Mouse (Mus musculus): Measurements from ENCODE around the gene Stip1.
A peak's percentile ranks its signal among the peaks of the same experiment; 100 is the strongest.
"Not testable (repeated sequence)": the region's sequence is repeated elsewhere in the genome, so short reads cannot be mapped to it uniquely, and the experiment has no call there.

Stip1 gene

DNA sequence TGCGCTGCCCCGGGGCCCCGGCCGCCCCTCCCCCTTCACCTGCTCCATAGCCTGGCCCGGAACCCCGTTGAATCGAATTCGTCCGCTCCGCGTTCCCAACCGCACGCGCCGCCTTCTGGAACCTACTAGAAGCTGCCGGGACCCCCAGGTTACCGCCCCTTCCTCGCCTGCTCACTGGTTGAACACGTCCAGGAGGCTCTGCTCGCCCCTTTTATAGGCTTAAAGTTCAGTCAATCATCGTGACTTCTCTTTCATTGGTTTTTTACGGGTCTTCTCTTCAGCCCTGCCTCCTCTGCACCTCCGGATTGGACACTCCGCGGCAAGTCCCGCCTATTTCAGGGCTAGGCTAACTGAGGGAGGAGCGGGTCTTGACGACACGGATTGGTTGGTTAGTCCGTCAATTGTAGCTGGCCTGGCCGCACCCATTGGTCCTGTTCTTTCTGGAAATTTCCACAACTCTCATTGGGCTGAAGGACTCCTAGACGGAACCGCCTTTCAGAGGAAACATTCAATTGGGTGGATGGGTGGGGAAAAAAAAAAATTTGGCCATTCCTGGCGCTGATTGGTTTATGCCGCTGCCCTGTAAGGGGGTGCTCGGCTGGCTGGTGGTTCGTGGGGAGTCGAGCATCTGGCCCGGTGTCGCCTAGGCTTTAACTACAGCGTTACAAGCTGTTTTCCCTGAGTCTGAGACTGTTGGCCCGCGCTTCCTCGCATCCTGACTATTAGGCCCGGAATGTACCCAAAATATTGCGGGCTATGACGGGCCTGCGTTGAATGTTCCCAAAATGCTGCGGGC lies at the start of gene Stip1:
TSS of gene Stip1 (minus strand) at position 127 of the 796 bp plus-strand sequence.
- peak; percentile 89 for DNase-seq (ENCODE audit: low spot score)

DNA sequence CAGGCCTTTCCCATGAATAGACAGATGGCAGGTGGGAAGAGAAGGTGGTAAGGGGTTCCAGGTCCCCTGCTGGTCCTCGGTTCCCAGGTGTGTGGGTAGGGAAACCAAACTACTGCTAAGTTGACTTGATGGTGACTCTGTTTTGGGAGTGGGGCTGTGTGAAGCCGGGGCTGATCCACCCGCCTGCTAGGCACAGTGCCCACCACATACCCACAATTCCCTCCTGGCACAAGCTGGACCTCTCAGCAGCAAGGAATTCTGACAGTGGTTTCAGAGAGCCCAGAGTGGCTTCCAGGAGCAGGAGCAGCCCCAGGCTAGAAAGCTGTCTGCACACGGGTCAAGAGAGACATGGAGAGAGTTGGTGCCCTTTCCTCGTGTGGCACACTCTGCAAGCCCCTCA lies 49.3 kb upstream of the Stip1 start:
- DNase-seq (ENCODE audit: low spot score) = no peak

DNA sequence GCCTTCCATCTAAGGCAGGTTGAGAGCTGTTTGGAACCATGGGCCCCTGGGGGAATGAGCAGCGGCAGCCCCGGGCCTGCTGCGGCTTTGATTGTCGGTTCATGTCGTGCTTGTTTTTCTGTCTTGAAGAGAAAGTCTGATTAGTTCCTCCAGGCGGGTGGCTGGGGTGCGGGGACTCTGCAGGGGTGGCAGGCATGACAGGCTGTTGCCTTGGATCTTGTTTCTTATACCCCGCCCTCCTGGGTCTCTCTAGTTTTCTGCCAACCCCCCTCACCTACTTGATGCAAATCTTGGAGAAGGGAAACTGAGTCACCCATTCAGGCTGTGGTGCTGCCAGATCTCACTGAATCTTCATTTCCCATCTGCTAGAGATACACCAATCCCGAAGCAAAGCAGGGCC lies 48.8 kb upstream of the Stip1 start:
- DNase-seq (ENCODE audit: low spot score) = no peak

DNA sequence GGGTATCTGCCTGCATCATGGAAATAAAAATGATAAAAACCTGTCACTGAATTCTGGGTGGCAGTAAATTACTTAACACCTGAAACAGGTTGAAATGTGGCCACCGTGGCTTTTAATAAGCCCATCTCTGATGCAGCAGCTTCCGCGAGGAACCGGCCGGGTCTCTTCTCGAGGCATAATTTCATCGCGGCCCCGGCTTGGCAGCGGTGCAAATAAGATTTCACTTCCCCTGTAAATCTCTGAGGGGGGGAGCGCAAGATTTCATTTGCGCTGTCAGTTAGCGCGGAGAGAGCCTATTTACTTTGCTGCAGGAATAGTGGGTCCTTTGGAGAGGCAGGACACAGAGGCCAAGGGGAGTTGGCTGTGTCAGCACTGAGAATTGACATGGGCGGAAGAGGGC lies 45.0 kb upstream of the Stip1 start:
- DNase-seq (ENCODE audit: low spot score) = no peak

DNA sequence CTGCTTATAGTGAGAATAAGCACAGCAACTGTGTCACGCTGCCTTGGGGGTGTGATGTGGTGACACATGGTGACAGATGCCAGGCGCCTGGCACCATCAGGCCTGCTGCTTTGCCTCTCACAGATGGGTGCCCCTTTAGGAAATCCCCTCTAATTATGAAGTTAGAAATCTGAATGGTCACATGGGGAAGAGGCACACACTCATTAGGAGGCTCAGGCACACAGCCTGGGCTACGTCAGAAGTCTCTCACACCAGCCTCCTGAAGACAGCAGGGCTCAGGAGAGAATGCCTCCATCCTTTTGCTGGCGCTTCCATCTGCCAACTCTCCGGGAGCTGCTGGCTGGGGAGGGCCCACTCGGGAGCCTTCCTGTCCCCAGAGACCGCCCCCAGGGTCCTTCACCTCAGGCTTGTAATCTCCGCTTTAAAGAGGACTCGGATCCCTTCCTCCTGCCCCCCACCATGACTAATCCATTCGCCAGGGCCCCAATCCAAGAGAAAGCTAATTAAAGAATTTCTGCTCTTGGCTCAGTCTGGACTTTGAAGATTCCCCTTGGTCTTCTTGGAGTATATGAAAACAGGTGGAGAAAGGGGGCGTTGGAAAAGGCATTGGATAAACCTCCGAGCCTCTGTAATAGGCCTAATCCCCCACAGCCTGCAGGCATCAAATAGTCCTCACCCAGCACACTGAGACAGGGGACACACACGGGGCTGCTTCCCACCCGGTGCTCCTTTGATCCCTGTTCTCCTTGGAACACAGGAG lies 43.4 kb upstream of the Stip1 start:
- no peak for DNase-seq (ENCODE audit: low spot score)

DNA sequence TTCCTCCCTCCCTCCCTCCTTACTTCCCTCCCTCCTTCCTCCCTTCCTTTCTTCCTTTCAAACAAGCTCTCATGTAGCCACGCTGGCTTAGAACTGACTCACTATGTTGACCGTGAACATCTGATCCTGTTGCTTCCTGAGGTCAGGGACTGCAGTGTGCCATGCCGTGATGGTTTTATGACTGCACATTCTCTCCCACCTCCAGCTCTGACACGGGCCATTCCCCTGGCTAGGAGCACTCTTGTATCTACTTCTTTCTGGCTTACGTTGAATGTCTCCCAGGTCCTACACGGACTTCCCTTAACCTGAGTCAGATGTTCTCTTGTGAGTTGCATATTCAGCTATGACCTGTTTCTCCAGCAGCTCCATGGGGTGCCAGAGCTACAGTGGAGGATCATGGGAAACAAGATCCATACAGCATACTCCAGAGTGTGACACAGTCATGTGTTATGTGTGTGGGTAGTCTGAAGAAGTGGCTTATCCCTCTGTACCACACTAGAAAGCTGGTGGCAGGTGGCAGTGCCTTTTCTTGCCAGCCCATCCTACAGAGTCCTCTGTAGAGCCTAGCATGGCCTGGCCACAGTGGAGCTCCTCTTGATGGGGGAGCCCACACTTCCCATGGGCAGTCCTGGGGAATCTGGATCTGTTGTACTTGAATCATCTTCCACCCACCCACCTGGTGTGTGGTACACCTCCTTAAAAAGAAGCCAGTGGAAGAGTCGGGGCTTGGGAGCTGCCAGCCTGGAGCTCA lies 41.9 kb upstream of the Stip1 start:
- DNase-seq (ENCODE audit: low spot score) = no peak

DNA sequence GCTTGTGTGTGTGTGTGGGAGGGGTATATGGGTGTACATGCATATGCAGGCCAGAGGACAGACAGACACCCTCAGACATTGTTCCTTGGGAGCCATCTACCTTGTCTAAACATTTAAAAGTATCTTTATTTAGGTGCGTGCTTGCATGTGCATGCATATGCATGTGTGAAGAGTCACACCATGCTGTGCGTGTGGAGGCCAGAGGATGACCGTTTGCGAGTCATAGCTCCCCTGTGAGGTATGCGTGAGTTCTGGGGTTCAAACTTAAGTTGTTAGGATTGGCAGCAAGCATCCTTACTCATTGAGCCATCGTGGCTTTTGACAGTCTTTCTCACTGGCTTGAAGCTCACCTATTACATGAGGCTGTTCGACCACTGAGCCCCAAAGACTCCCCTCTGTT lies 38.5 kb upstream of the Stip1 start:
- DNase-seq (ENCODE audit: low spot score) = no peak

DNA sequence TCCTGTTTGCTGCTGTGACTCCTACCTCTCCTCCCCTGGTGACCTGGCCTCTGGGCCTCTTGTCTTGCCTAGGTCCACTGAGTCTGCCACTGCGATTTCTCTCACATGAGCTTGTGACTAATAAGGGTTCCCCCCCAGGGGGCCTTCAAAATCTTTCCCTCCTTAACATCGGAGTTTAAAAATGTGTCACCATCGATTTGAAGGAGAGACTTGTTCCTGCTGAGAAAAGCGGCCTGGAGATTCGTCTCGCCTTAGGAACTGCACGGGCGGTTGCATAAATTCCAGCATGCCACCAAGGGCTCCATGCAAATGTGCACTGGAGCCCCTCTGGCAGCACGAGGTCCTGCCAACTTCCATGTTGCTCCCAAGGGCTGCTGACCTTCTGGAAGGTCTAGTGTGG lies 37.9 kb upstream of the Stip1 start:
- DNase-seq (ENCODE audit: low spot score) = no peak

DNA sequence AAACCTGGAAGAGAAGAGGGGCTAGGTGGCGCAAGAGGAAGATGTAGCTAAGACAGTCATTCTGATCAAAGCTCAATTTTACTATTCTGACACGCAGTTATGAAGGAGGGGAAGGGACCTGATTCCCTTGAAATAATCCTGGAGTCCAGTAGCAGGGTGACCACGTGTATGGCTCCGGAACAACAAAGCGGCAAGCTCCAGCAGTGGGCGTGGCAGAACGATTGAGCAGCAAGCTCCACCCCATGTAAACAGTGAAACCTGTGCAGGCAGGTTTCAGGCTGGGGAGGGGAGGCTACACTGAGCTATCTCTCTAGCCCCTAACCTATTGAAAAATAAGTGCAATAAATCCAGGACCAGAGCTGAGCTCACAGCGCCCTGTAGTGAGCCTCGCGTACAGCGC lies 35.6 kb upstream of the Stip1 start:
- not testable (repeated sequence) for DNase-seq (ENCODE audit: low spot score)

DNA sequence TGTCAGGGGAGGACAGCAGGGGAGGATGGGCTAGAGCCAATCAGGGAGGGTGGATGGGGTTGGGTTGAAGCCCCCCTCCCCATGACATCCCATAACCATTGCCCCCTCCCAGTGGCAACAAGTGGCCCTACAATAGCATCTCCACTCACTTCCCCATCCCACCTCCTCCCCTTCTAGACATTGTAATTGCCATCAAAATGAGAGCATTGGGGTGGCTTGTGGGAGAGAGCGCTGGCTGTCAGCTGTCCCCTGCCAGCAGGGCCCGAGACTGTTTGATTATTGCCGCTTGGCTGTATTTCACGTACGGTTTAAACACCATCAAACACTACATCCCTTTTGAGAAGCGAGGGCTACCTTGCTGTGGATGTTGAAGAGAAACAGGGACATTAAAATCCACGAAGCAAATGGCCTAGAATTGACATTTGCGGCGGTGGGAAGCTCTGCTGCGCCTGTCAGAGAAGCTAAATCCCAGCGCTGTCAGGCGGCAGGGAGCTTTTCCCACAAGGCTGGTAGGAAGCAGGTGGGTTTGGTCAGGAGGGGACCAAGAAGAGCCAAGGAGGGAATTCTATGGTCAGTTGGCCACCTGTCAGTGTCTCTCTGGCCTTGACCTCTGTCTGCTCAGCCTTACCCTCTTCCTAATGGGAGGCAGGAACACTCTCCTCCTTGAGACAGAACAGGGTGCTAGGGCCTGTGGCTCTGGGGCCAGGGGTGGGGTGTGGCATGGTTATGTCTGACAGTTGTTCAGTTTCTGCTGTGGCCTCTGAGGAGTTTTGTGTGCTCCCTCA lies 34.4 kb upstream of the Stip1 start:
- DNase-seq (ENCODE audit: low spot score) = no peak

DNA sequence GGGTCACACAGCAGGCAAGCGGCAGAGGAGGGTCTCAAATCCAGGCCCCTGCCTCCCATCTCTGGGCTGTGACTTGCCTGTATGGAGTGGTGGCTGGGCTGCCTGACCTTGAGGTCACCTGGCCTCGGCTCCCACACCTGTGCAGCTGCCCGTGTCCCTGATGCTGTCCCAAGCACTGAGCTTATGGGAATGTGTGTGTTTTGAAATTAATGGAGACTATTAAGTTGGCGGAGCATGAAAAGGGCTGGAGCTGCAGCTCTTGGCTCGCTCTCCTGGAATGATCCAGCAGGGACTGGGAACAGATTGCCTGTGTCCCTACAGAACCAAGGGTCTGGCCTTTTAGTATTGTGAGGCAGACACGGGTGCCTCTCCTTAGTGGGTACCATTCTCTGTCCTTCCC lies 32.5 kb upstream of the Stip1 start:
- no peak for DNase-seq (ENCODE audit: low spot score)

DNA sequence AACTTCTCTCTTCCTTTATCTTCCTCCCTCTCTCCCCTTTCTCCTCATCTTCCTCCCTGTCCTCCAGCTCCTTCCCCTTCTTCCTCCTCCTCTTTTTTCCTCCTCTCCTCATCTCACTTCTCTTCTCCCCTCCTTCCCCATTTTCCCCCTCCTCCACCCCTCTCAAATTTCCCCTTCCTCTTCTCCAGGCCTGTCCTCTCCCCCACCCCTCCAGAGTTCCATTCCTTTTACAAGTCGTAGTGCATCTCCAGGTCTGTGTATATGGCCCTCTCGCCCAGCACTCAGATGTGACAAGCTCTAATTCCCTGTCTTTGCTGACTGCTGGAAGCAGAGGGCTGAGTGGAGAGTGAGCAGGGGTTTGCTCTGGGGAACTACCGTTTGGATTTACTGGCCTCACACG lies 31.0 kb upstream of the Stip1 start:
- DNase-seq (ENCODE audit: low spot score) = no peak

DNA sequence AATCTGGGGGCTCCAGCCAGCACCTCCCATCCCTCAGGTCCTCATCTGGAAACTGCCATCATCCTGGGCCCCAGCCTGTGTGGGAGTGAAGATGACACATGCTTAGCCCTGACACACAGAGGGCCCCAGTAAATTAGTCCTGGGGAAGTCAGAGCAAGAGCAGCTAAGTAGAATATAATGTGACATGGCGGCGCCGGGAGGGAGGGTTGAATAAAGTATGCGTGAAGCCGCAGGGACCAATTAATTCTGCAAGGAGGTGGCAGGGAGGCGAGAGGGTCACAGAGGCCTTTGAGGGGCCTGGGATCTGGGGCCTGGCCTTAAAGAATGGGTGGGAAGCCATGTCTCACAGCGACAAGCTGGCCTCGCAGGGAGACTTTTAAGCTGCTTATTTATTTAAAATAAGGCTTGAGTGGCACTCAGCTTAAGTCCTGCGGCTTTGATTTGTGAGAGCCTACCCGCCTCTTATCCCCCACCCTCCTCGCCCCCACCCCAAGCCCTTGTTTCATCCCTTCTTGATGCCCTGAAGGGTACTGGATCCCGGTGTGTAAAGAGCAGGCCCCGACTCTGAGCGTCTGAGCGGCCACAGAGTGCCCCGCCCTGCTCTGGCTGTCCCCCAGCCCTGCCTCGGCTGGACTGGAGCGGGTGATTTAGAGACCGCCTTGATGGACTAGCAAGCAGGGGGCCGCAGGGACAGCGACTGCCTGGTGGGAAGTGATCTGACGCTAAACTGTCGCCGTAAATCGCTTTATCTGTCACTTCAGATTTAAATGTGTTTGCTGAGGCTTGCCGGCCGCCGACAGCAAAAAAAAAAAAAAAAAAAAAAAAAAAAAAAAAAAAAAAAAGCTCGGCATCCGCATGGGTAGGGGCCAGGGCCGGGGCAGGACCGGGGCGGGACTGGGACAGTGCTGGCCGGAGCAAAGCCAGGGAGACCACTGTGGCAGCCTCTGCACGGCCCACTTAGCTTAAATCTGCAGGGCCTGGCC lies 30.3 kb upstream of the Stip1 start:
- DNase-seq (ENCODE audit: low spot score) = no peak

DNA sequence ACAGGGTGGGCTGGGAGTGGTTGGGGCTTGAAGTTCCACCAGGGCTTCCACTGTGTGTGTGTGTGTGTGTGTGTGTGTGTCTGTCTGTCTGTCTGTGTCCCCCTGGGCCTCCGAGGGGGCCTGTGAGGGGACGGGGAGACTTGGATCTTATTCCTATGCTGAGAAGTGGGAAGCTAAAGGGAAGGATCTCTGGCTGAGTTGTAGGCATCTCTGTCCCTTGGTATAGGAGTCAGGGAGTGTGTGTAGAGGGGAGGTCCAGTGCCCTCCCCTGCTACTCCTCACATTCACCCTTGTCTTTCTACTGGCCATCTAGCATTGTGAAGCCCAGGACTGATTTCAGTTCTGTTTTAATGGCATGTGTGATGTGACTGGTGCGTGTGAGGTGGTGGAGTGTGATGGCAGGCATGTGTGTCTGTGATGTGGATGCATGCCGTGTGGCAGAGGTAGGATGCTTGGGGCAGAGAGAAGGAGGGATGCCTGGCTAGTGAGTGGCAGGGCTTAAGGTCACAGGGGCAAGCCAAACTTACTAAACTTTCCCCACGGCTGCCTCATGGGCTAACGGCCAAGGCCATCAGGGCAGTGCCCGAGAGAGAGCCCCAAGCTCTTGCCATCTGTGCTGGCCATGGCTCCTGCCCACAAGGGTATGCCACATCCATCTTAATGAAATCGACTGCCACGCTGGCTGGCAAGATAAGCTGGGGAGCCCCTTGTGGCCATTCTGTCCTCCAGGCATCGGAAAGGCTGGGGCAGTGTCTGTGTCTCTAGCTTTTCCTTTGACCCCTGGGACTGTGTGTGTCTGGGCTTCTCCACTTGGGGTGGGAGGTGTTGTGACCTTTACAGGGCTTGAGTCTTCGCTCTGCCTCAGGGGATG lies 29.1 kb upstream of the Stip1 start:
- DNase-seq (ENCODE audit: low spot score) = no peak

DNA sequence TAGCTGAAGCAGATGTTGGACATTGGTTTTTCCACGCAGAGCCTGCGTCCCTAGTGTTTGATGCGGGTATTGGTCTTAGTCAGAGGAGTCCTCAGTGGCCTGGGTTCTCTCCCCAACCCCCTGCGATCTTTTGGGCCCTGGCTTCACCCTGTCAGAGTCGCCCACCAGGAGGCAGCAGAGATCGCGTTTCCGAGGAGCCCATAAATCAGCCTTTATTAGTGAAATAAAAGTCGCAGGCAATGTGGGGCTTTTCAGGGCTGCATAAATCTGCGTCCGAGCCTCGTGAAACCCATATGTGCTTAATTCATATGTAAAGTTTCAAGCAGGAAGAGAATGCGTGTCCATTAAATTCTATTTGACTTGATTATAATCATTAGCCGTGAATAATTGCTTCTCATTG lies 28.4 kb upstream of the Stip1 start:
- peak; percentile 80 for DNase-seq (ENCODE audit: low spot score)

DNA sequence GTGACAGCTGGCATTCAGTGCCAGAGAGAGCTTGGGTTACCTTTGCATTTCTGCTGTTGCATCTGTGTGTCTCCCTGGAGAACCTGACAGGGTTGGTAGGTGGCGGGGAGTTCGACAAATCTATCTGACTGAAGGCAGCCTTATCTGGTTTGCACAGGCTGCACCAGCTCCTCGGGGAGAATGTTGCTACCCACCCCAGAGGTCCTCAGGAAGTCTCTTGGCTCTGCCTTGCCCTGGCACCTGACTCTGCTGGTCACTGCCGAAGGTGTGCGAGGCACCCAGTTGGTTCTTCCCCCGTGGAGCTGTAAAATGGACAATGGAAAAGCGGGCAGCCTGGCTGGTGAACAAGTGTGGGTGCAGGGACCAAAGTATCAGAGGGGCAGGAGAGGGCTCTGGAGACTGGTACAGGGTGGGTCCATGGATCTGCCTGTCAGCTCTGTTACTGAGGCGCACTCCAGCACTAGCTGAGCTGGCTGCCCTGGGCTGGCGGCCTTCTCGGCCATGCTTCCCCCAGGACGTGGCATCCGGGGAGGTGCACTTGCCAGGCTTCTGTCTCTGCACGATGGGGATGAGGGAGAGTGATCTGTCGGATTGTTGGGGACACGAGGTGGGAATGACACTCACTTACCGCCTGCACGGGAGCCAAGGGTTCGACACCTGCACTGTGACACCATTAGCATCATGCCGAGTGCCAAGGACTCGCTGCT lies 27.7 kb upstream of the Stip1 start:
- DNase-seq (ENCODE audit: low spot score) = no peak

DNA sequence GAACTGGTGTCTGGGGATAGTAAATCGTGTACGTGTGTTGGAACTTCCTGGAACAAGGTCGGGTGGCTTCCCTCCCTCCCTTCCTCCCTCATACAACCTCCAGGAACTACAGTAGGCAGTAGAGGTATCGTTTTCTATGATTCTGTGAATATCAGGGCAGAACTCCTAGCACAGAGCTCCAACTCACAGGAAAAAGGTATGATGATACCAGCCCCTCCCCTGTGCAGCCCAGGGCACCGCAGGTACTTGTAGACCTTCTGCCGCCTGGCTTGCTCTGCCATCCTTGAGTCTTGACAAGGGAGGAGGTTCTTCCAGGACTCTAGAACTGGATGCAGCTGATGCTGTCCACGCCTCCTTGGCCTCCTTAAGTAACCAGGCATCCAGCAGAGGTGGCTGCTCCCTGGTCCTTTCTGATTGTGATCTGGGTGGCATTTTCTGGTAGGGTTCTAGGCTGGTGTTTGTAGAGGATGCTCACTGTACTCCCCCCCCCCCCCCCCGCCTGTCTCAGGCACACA lies 27.1 kb upstream of the Stip1 start:
- no peak for DNase-seq (ENCODE audit: low spot score)

DNA sequence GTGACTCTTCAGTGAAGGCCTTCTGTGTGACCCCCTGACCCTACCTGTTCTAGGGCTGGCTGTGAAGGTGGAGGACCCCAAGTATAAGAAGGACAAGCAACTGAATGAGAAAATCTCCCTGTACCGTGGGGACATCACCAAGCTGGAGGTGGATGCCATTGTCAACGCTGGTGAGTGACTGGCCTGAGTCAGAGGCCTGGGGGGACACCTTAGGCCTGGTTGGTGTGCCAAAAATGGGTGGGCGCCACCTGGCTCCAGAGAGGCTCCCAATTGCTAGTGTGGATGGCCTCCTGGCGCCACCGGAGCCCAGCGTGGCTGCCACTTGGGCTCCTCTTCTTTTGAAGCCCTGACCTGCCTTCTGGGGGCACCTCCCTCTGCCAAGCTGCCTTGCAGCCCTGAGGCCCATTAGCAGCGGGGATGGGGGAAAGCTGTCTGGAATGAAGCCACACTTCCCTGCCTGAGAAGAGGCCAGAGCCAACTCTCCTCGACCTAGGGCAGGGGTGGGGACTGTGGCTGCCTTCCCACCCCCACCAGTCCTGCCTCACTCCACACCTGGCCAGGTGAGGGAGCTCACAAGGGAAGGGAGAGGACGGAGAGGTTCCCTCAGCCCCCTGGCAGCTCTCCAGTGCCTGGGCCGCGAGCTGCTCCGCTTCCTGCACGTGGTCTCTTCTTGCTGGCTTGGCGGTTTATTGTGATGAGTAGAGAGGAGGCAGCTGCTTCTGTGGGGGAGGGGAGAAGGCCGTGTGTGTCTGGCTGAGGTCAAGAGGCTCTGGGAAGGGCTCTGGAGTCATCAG lies 26.5 kb upstream of the Stip1 start:
- no peak for DNase-seq (ENCODE audit: low spot score)
